Mouse (Mus musculus): ENCODE data around the gene Ost4. TPM values are rescaled to one million over a fixed set of nuclear protein-coding genes. Genes with fewer than 3 reads are reported as not detected.
A peak's percentile ranks its signal among the peaks of the same experiment; 100 is the strongest.

Ost4 gene
- total and polyA plus RNA-seq, 2 experiments from 2014 or later: 280 to 334 TPM

DNA sequence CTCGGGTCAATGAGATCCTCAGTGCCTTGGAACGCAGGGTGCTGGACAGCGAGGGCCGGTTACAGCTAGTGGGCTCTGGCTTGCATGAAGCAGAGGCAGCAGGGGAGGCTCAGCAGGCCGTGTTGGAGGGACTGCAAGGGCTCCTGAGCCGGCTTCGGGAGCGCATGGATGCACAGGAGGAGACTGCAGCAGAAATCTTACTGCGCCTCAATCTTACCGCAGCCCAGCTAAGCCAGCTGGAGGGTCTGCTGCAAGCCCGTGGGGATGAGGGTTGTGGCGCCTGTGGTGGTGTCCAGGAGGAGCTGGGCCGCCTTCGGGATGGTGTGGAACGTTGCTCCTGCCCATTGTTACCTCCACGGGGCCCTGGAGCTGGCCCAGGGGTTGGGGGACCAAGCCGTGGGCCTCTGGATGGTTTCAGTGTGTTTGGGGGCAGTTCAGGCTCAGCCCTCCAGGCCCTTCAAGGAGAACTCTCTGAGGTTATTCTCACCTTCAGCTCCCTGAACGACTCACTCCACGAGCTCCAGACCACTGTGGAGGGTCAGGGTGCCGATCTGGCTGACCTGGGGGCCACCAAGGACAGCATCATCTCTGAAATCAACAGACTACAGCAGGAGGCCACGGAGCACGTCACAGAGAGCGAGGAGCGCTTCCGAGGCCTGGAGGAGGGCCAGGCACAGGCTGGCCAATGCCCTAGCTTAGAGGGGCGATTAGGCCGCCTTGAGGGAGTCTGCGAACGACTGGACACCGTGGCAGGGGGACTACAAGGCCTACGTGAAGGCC is 10.5 kb upstream of the Ost4 start:
- H3K4me3 ChIP-seq (ENCODE audit: low read depth, low read length): no peak overlapping the region
- H3K4me1 ChIP-seq (ENCODE audit: control insufficient read depth, insufficient read depth): peaks cover 29% of the 10 kb centered on the region
- 84% methylated on average over 31 of the region's 31 CpGs for WGBS
- peaks cover 20% of the 10 kb centered on the region; the same call in 1 of the 2 replicates for H3K36me3 ChIP-seq (replicated peaks; ENCODE audit: control insufficient read depth, insufficient read depth, low read length)
- ATAC-seq (ENCODE audit: insufficient read depth, low read depth): no peak
- no peak overlapping the region for H3K4me2 ChIP-seq (ENCODE audit: low read depth, low read length)
- no peak overlapping the region for H3K9ac ChIP-seq (replicated peaks; ENCODE audit: low read depth, low read length)
- no peak overlapping the region for H3K27ac ChIP-seq (ENCODE audit: low read depth)
- H3K27me3 ChIP-seq (ENCODE audit: control insufficient read depth, insufficient read depth, low read length): no peaks in the 10 kb centered on the region
- no peak for DNase-seq (ENCODE audit: low spot score)
- TF ChIP-seq CTCF (IDR thresholded peaks at IDR 0.05; ENCODE audit: low read depth) (no peak), EP300 (IDR thresholded peaks at IDR 0.05; ENCODE audit: low read depth) (no peak)
- no peaks in the 10 kb centered on the region for H3K9me3 ChIP-seq (replicated peaks; ENCODE audit: control insufficient read depth, low read length)

GRCm38 (mm10) chr5:30917348-30917747 is 9.8 kb upstream of the Ost4 start:
- 89% methylated on average over 11 of the region's 11 CpGs for WGBS
- Histone ChIP-seq H3K27me3 (ENCODE audit: control insufficient read depth, insufficient read depth, low read length) (no peaks in the 10 kb centered on the region), H3K36me3 (replicated peaks; ENCODE audit: control insufficient read depth, insufficient read depth, low read length) (peaks cover 20% of the 10 kb centered on the region; the same call in 1 of the 2 replicates), H3K4me2 (ENCODE audit: low read depth, low read length) (no peak overlapping the region), H3K4me1 (ENCODE audit: control insufficient read depth, insufficient read depth) (peaks cover 32% of the 10 kb centered on the region), H3K27ac (ENCODE audit: low read depth) (peak overlapping the region; percentile 82), H3K4me3 (ENCODE audit: low read depth, low read length) (no peak overlapping the region), H3K9ac (replicated peaks; ENCODE audit: low read depth, low read length) (no peak overlapping the region), H3K9me3 (replicated peaks; ENCODE audit: control insufficient read depth, low read length) (no peaks in the 10 kb centered on the region)
- ATAC-seq (ENCODE audit: insufficient read depth, low read depth): no peak
- DNase-seq (ENCODE audit: low spot score): no peak
- TF ChIP-seq EP300 (IDR thresholded peaks at IDR 0.05; ENCODE audit: low read depth): no peak
- TF ChIP-seq CTCF (IDR thresholded peaks at IDR 0.05; ENCODE audit: low read depth): no peak

- DNase-seq (ENCODE audit: low spot score): no peak
- no peak for ATAC-seq (ENCODE audit: insufficient read depth, low read depth)
- no peaks in the 10 kb centered on the region for H3K27me3 ChIP-seq (ENCODE audit: control insufficient read depth, insufficient read depth, low read length)
- no peaks in the 10 kb centered on the region for H3K9me3 ChIP-seq (replicated peaks; ENCODE audit: control insufficient read depth, low read length)
- no peak overlapping the region for H3K9ac ChIP-seq (replicated peaks; ENCODE audit: low read depth, low read length)
- peaks cover 34% of the 10 kb centered on the region for H3K4me1 ChIP-seq (ENCODE audit: control insufficient read depth, insufficient read depth)
- no peak for TF ChIP-seq CTCF (IDR thresholded peaks at IDR 0.05; ENCODE audit: low read depth)
- TF ChIP-seq EP300 (IDR thresholded peaks at IDR 0.05; ENCODE audit: low read depth): no peak
- H3K36me3 ChIP-seq (replicated peaks; ENCODE audit: control insufficient read depth, insufficient read depth, low read length): peaks cover 20% of the 10 kb centered on the region; the same call in 1 of the 2 replicates
- WGBS: 93% methylated on average over 9 of the region's 9 CpGs
- H3K27ac ChIP-seq (ENCODE audit: low read depth): peak overlapping the region; percentile 82
- H3K4me3 ChIP-seq (ENCODE audit: low read depth, low read length): no peak overlapping the region
- H3K4me2 ChIP-seq (ENCODE audit: low read depth, low read length): no peak overlapping the region
Measured at GRCm38 (mm10) chr5:30916841-30917240, 9.3 kb upstream of the Ost4 start.

- peaks cover 36% of the 10 kb centered on the region for H3K4me1 ChIP-seq (ENCODE audit: control insufficient read depth, insufficient read depth)
- H3K9me3 ChIP-seq (replicated peaks; ENCODE audit: control insufficient read depth, low read length): no peaks in the 10 kb centered on the region
- H3K27me3 ChIP-seq (ENCODE audit: control insufficient read depth, insufficient read depth, low read length): no peaks in the 10 kb centered on the region
- H3K36me3 ChIP-seq (replicated peaks; ENCODE audit: control insufficient read depth, insufficient read depth, low read length): peaks cover 20% of the 10 kb centered on the region; the same call in 1 of the 2 replicates
- ATAC-seq (ENCODE audit: insufficient read depth, low read depth): peak; percentile 89
- H3K4me2 ChIP-seq (ENCODE audit: low read depth, low read length): peak overlapping the region; percentile 67
- TF ChIP-seq EP300 (IDR thresholded peaks at IDR 0.05; ENCODE audit: low read depth): peak; percentile 95
- peak; percentile 64 for TF ChIP-seq CTCF (IDR thresholded peaks at IDR 0.05; ENCODE audit: low read depth)
- no peak overlapping the region for H3K9ac ChIP-seq (replicated peaks; ENCODE audit: low read depth, low read length)
- DNase-seq (ENCODE audit: low spot score): peak; percentile 98
- 1% methylated on average over 7 of the region's 7 CpGs for WGBS
- H3K4me3 ChIP-seq (ENCODE audit: low read depth, low read length): peak overlapping the region; percentile 53
- H3K27ac ChIP-seq (ENCODE audit: low read depth): peak overlapping the region; percentile 93
Measured at GRCm38 (mm10) chr5:30915974-30916433, 8.4 kb upstream of the Ost4 start.

GRCm38 (mm10) chr5:30915456-30915855 is 7.9 kb upstream of the Ost4 start:
- Histone ChIP-seq H3K4me1 (ENCODE audit: control insufficient read depth, insufficient read depth) (peaks cover 36% of the 10 kb centered on the region), H3K9ac (replicated peaks; ENCODE audit: low read depth, low read length) (peak overlapping the region; percentile 65; the same call in 1 of the 2 replicates)
- WGBS: 55% methylated on average over 9 of the region's 9 CpGs

More at GRCm38 (mm10) chr5:30915456-30915855, 7.9 kb upstream of the Ost4 start:
- H3K4me3 ChIP-seq (ENCODE audit: low read depth, low read length): peak overlapping the region; percentile 53
- H3K4me2 ChIP-seq (ENCODE audit: low read depth, low read length): peak overlapping the region; percentile 67
- ATAC-seq (ENCODE audit: insufficient read depth, low read depth) (no peak), DNase-seq (ENCODE audit: low spot score) (no peak)
- H3K27me3 ChIP-seq (ENCODE audit: control insufficient read depth, insufficient read depth, low read length): no peaks in the 10 kb centered on the region
- peak overlapping the region; percentile 93 for H3K27ac ChIP-seq (ENCODE audit: low read depth)
- H3K9me3 ChIP-seq (replicated peaks; ENCODE audit: control insufficient read depth, low read length): no peaks in the 10 kb centered on the region
- peaks cover 20% of the 10 kb centered on the region; the same call in 1 of the 2 replicates for H3K36me3 ChIP-seq (replicated peaks; ENCODE audit: control insufficient read depth, insufficient read depth, low read length)
- TF ChIP-seq EP300 (IDR thresholded peaks at IDR 0.05; ENCODE audit: low read depth) (no peak), CTCF (IDR thresholded peaks at IDR 0.05; ENCODE audit: low read depth) (no peak)

Data from heart, postnatal 0 days (tissue).